Mouse (Mus musculus) erythroblast, embryonic 14.5 days (primary cell): ENCODE measurements around the gene Ect2l. TPM values are rescaled to one million over a fixed set of nuclear protein-coding genes. Genes with fewer than 3 reads are reported as not detected.

ENCODE experiments used
- H3K27me3 ChIP-seq: 2 replicates; pipeline ENCODE4 v1.6.1; 2012; ENCODE audit warnings: inconsistent platforms; ENCODE audit not compliant: control insufficient read depth
- H3K36me3 ChIP-seq: 2 replicates; pipeline ENCODE4 v1.6.1; 2012; ENCODE audit warnings: mild to moderate bottlenecking, inconsistent platforms; ENCODE audit not compliant: control insufficient read depth
- H3K4me1 ChIP-seq: 2 replicates; pipeline ENCODE4 v1.6.1; 2012; ENCODE audit warnings: inconsistent platforms; ENCODE audit not compliant: control insufficient read depth
- H3K4me3 ChIP-seq: replicated peaks from 2 replicates; pipeline ENCODE3; 2012; ENCODE audit warnings: moderate library complexity, mild to moderate bottlenecking, inconsistent platforms
- H3K9me3 ChIP-seq: 2 replicates; pipeline ENCODE4 v1.6.1; 2012; ENCODE audit warnings: low read length, inconsistent platforms, mixed read lengths; ENCODE audit not compliant: control insufficient read depth
- GATA1 ChIP-seq: IDR thresholded peaks from 2 replicates; pipeline ENCODE4 v1.6.1; 2012; ENCODE audit warnings: low read length, inconsistent platforms, mixed read lengths
- TAL1 ChIP-seq: IDR thresholded peaks from 3 replicates; pipeline ENCODE4 v1.6.1; 2012; ENCODE audit warnings: low read length, inconsistent platforms, mixed read lengths
- polyA plus RNA-seq: library from polyadenylated mRNA; stranded (reverse); fragments of >175 nt; gene quantifications from 2 replicates; pipeline ENCODE4 v1.2.3, GENCODE M21; 2012

Ect2l gene
- polyA plus RNA-seq, 1 experiment = not detected

GRCm38 (mm10) chr10:18197206-18197979, 13.3 kb downstream of the Ect2l start:
- Histone ChIP-seq H3K27me3 (no peaks in the 10 kb centered on the region), H3K9me3 (no peaks in the 10 kb centered on the region), H3K36me3 (no peaks in the 10 kb centered on the region), H3K4me1 (peaks cover 4% of the 10 kb centered on the region), H3K4me3 (peak overlapping the region; percentile 37)
- TF ChIP-seq GATA1 (no peak), TAL1 (no peak)

- TF ChIP-seq GATA1 = no peak
- TF ChIP-seq TAL1 = no peak
- peaks cover 4% of the 10 kb centered on the region for H3K4me1 ChIP-seq
- H3K4me3 ChIP-seq = no peak overlapping the region
- no peaks in the 10 kb centered on the region for H3K27me3 ChIP-seq
- H3K36me3 ChIP-seq = no peaks in the 10 kb centered on the region
- H3K9me3 ChIP-seq = no peaks in the 10 kb centered on the region
These were observed 16.0 kb downstream of the Ect2l start for GRCm38 (mm10) chr10:18194737-18195141.

GRCm38 (mm10) chr10:18194156-18194555, 16.5 kb downstream of the Ect2l start:
- no peaks in the 10 kb centered on the region for H3K27me3 ChIP-seq
- H3K4me3 ChIP-seq = no peak overlapping the region
- TF ChIP-seq TAL1 (no peak), GATA1 (no peak)
- H3K4me1 ChIP-seq = peaks cover 4% of the 10 kb centered on the region
- no peaks in the 10 kb centered on the region for H3K9me3 ChIP-seq
- no peaks in the 10 kb centered on the region for H3K36me3 ChIP-seq

GRCm38 (mm10) chr10:18193221-18193620, 17.5 kb downstream of the Ect2l start:
- H3K27me3 ChIP-seq = no peaks in the 10 kb centered on the region
- TF ChIP-seq GATA1 (no peak), TAL1 (no peak)
- H3K4me1 ChIP-seq = peaks cover 4% of the 10 kb centered on the region
- H3K36me3 ChIP-seq = no peaks in the 10 kb centered on the region
- no peak overlapping the region for H3K4me3 ChIP-seq
- H3K9me3 ChIP-seq = no peaks in the 10 kb centered on the region

- Histone ChIP-seq H3K27me3 (no peaks in the 10 kb centered on the region), H3K4me3 (no peak overlapping the region), H3K4me1 (no peaks in the 10 kb centered on the region; the same call in 1 of the 2 replicates), H3K9me3 (no peaks in the 10 kb centered on the region), H3K36me3 (no peaks in the 10 kb centered on the region)
- TF ChIP-seq GATA1 (no peak), TAL1 (no peak)
These were observed 19.0 kb downstream of the Ect2l start for GRCm38 (mm10) chr10:18191706-18192105.

GRCm38 (mm10) chr10:18189498-18189897, 21.2 kb downstream of the Ect2l start:
- Histone ChIP-seq H3K36me3 (no peaks in the 10 kb centered on the region), H3K27me3 (no peaks in the 10 kb centered on the region), H3K9me3 (no peaks in the 10 kb centered on the region), H3K4me1 (no peaks in the 10 kb centered on the region), H3K4me3 (no peak overlapping the region)
- TF ChIP-seq GATA1 (no peak), TAL1 (no peak)

- no peaks in the 10 kb centered on the region for H3K4me1 ChIP-seq
These were observed 22.1 kb downstream of the Ect2l start for GRCm38 (mm10) chr10:18188564-18188963.

GRCm38 (mm10) chr10:18182246-18182645, 28.4 kb downstream of the Ect2l start:
- no peaks in the 10 kb centered on the region for H3K4me1 ChIP-seq
- no peaks in the 10 kb centered on the region for H3K9me3 ChIP-seq
- H3K4me3 ChIP-seq = no peak overlapping the region
- TF ChIP-seq GATA1 (no peak), TAL1 (no peak)
- no peaks in the 10 kb centered on the region for H3K27me3 ChIP-seq
- H3K36me3 ChIP-seq = no peaks in the 10 kb centered on the region

More at GRCm38 (mm10) chr10:18188564-18188963, 22.1 kb downstream of the Ect2l start:
- Histone ChIP-seq H3K4me3 (no peak overlapping the region), H3K27me3 (no peaks in the 10 kb centered on the region), H3K9me3 (no peaks in the 10 kb centered on the region), H3K36me3 (no peaks in the 10 kb centered on the region)
- no peak for TF ChIP-seq TAL1
- no peak for TF ChIP-seq GATA1

- H3K9me3 ChIP-seq = no peaks in the 10 kb centered on the region
- no peaks in the 10 kb centered on the region for H3K4me1 ChIP-seq
- H3K27me3 ChIP-seq = no peaks in the 10 kb centered on the region
- no peak overlapping the region for H3K4me3 ChIP-seq
- no peaks in the 10 kb centered on the region for H3K36me3 ChIP-seq
- no peak for TF ChIP-seq GATA1
- no peak for TF ChIP-seq TAL1
These were observed 33.4 kb downstream of the Ect2l start for GRCm38 (mm10) chr10:18177304-18177703.
